Mouse (Mus musculus): ENCODE results near the gene Gm17019.
"Not testable (repeated sequence)": the region's sequence is repeated elsewhere in the genome, so short reads cannot be mapped to it uniquely, and the experiment has no call there.

- TF ChIP-seq CTCF (IDR thresholded peaks at IDR 0.05; ENCODE audit: borderline replicate concordance, control insufficient read depth, extremely low read depth, insufficient read depth, low read length, poor library complexity); POLR2A (IDR thresholded peaks at IDR 0.05; ENCODE audit: control insufficient read depth, extremely low read depth, insufficient read depth, low read length, poor library complexity): not testable (repeated sequence)
Measured at GRCm38 (mm10) chr5:14997556-14997955, 35.2 kb downstream of the Gm17019 start.
